Mouse (Mus musculus) embryonic stem cell, embryonic (primary cell): ENCODE measurements around the gene Sytl3.

Source experiments
- CTCF ChIA-PET, 4 experiments: fragments of 300-600 bp in 2 of 4; fragments of 350-600 bp in 2 of 4; sonication (Branson Sonifier 250); formaldehyde crosslinking; loops; one replicate each; lab custom pipeline; 2022; ENCODE audit warnings: inconsistent platforms in 2 of 4; lab: Charles Lee
- POLR2A ChIA-PET, 4 experiments: fragments of 300-600 bp in 2 of 4; fragments of 350-600 bp in 2 of 4; sonication (Branson Sonifier 250); formaldehyde crosslinking; loops; one replicate each; lab custom pipeline; 2022; ENCODE audit warnings: antibody characterized with exemption in 4 of 4, inconsistent platforms in 1 of 4; lab: Charles Lee

Sytl3 gene

GRCm38 (mm10) chr17:6765886-6766285, 107.0 kb downstream of the Sytl3 start:
- CTCF ChIA-PET, result no interaction called here
- POLR2A ChIA-PET, result interaction anchor here in 3 of 4 experiments (0.6 to 5.6 kb wide), 22 partner anchors 8 to 404 kb away, joined by 3 to 36 read pairs (median 6); partner anchors contain the start of genes Ezr (in 1 of the 3) and Rps6ka2 (in 1 of the 3)

GRCm38 (mm10) chr17:6766823-6767222, 107.9 kb downstream of the Sytl3 start:
- POLR2A ChIA-PET, result interaction anchor here in 2 of 4 experiments (1.0 to 5.6 kb wide), 9 partner anchors 9 to 403 kb away, joined by 3 to 36 read pairs (median 6); partner anchors contain the start of gene Rps6ka2 (in 1 of the 2)
- CTCF ChIA-PET, result no interaction called here

DNA sequence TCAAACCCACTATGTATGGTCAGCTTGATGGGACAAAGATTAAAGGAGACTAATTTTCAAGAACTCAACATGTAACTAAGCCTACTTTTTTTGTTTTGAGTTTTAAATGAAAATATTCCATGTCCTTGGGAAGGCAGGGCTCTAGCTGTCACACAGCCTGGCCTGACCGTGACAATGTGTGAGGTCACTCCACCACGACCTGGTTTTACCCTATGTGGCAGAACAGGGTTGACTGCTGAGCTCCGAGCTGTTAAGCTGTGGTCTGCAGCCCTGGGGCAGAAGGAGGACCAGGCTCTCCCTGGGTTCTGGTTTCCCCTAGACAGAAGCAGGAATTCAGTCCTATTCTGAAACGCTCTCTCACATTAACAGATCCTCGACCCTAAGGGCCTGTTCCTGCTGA, 108.9 kb downstream of the Sytl3 start:
- ChIA-PET POLR2A (interaction anchor here in 2 of 4 experiments (0.6 to 5.6 kb wide), 12 partner anchors 8 to 709 kb away, joined by 3 to 36 read pairs (median 4); partner anchors contain the start of gene Ezr (in 1 of the 2)), CTCF (interaction anchor here in 1 of 4 experiments (0.6 kb wide), 1 partner anchor 21 kb away, joined by 3 read pairs; no protein-coding TSS in a partner anchor)

DNA sequence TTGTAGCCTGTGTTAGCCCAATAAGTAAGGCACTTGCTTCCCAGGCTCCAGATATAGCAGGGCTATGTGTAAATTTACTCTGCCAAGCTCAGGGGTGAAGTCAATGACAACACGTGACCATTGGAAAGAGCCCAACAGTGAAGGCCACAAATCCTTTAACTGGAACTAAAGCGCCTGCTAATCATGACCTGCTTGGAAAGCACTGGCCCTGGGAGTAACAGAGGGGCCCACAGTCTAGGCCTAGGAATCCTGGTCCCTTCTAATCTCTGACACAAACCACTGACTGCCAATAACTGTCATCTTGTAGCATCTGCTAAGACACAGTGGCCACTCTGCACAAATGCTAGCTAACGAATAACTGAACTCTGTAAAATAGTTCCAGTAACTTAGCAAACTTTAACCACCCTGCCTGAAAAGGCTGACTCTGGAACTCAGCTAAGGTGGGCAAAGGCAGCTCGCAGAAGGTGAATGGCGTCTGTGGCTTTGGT, 109.5 kb downstream of the Sytl3 start:
- CTCF ChIA-PET, result interaction anchor here in 2 of 4 experiments (0.5 to 2.0 kb wide), 3 partner anchors 9 to 128 kb away, joined by 3 to 16 read pairs (median 8); no protein-coding TSS in a partner anchor
- POLR2A ChIA-PET, result interaction anchor here in 2 of 4 experiments (0.6 to 5.6 kb wide), 11 partner anchors 9 to 710 kb away, joined by 3 to 36 read pairs (median 4); partner anchors contain the start of gene Ezr (in 1 of the 2)

DNA sequence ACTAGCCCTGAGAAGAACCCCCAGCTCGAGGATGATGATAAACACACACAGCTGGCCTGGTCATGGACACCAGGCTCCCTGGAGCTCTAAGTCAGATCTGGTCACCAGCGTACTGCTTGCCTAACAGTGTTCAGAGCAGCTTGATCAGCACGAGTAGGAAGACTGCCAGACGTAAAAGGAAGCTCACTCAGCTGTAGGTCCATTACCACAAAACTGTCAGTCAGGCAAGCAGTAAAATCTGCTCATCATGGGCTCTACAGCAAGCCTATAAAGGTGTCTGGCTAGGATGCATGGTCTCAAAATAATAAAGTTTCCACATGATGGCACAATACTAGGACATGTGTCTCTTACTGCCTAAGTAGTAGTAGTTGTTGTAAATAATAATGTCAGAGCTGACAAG, 110.7 kb downstream of the Sytl3 start:
- POLR2A ChIA-PET, result interaction anchor here in 3 of 4 experiments (0.7 to 5.6 kb wide), 7 partner anchors 8 to 58 kb away, joined by 3 to 36 read pairs (median 4); no protein-coding TSS in a partner anchor
- CTCF ChIA-PET, result interaction anchor here in 2 of 4 experiments (0.6 to 2.0 kb wide), 2 partner anchors 10 to 568 kb away, joined by 3 to 8 read pairs; no protein-coding TSS in a partner anchor

GRCm38 (mm10) chr17:6771661-6772489, 113.0 kb downstream of the Sytl3 start:
- ChIA-PET CTCF (no interaction called here), POLR2A (interaction anchor here in 3 of 4 experiments (1.0 to 3.3 kb wide), 14 partner anchors 8 to 64 kb away, joined by 3 to 21 read pairs (median 4); partner anchors contain the start of gene Ezr (in 2 of the 3))

DNA sequence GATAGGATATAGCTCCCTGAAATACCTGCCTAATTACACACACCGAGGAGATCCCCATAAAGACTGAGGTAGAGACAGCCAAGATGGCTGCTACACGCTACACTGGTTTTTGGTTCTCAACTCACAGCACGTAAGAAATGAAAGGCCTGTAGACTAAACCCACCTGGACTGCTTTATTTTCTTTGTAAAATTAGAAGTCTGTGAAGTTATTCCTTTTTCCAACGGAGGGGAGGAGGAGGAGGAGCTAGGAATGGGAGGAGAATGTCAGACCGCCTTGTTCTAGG, 113.5 kb downstream of the Sytl3 start:
- ChIA-PET POLR2A (interaction anchor here in 3 of 4 experiments (0.9 to 3.3 kb wide), 15 partner anchors 9 to 63 kb away, joined by 3 to 21 read pairs (median 4); partner anchors contain the start of gene Ezr (in 2 of the 3)), CTCF (no interaction called here)

DNA sequence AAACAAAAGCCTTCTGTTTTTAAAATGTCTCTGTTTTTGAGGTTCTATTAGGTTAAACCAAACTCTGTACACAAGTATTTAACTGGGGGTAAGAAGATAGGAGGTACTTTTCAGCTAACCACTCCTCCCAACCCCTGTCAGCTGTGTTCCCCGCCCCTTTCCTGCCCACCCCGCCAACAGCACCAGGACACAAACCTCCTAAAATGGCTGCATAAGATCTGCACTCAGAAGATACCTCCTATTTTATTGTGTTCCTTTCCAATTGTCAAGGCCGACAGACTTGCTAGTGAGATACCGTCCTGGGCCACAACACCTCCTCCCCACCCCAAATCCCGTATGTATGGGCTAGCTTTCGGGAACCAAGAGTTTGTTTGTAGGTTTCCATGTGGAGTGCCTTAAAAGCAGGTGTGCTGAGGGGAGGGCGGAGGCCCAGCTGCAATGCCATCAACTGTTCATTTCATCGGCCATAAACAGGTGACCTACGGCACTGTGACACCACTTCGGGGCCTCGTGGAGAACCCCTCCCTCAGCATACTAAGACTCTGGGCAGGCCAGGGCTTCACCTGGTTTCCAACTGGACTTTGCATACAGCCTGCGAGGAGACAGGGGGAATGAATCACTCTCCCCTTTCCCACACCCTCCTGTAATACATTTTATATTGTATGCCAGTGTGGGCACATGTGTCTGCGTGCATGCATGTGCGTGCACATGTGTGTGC, 114.5 kb downstream of the Sytl3 start:
- POLR2A ChIA-PET, result interaction anchor here in 3 of 4 experiments (0.7 to 3.3 kb wide), 18 partner anchors 8 to 693 kb away, joined by 3 to 21 read pairs (median 3); partner anchors contain the start of gene Ezr (in 2 of the 3)
- CTCF ChIA-PET, result interaction anchor here in 1 of 4 experiments (1.0 kb wide), 1 partner anchor 14 kb away, joined by 4 read pairs; no protein-coding TSS in a partner anchor

GRCm38 (mm10) chr17:6775221-6775620, 116.3 kb downstream of the Sytl3 start:
- ChIA-PET CTCF (no interaction called here), POLR2A (interaction anchor here in 1 of 4 experiments (0.7 kb wide), 1 partner anchor 117 kb away, joined by 4 read pairs; no protein-coding TSS in a partner anchor)

GRCm38 (mm10) chr17:6775671-6776070, 116.8 kb downstream of the Sytl3 start:
- POLR2A ChIA-PET, result interaction anchor here in 1 of 4 experiments (0.7 kb wide), 1 partner anchor 116 kb away, joined by 4 read pairs; no protein-coding TSS in a partner anchor
- CTCF ChIA-PET, result no interaction called here

GRCm38 (mm10) chr17:6776123-6776522, 117.2 kb downstream of the Sytl3 start:
- POLR2A ChIA-PET, result interaction anchor here in 3 of 4 experiments (0.7 to 5.0 kb wide), 8 partner anchors 8 to 116 kb away, joined by 3 to 36 read pairs (median 7); no protein-coding TSS in a partner anchor
- CTCF ChIA-PET, result no interaction called here

DNA sequence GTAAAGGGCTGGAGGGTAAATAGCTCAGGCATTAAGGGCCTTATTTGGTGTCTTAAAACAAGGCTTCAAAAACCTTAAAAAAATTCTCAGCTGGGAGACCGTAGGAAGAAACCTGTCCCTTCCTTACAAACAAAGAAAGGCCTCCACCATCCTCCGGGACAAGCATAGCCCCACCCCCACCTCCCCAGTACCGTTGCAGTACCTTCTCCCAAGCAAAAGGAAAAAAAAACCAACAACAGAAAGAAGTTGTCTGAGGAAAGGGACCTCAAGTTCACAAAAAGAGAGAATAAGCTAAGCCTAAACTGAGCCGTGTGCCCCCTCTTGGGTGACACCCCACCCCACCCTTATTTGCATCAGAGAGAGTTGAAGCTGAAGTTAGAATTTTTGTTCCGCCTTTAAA, 117.7 kb downstream of the Sytl3 start:
- CTCF ChIA-PET, result no interaction called here

GRCm38 (mm10) chr17:6777061-6777460, 118.2 kb downstream of the Sytl3 start:
- CTCF ChIA-PET, result no interaction called here
- POLR2A ChIA-PET, result interaction anchor here (0.6 to 5.0 kb wide), 15 partner anchors 8 to 115 kb away, joined by 3 to 36 read pairs (median 7); no protein-coding TSS in a partner anchor

More for the DNA sequence above, 117.7 kb downstream of the Sytl3 start:
- POLR2A ChIA-PET, result interaction anchor here (0.6 to 5.0 kb wide), 11 partner anchors 8 to 116 kb away, joined by 3 to 36 read pairs (median 7); no protein-coding TSS in a partner anchor

- POLR2A ChIA-PET, result interaction anchor here (0.7 to 5.0 kb wide), 18 partner anchors 9 to 83 kb away, joined by 3 to 36 read pairs (median 6); no protein-coding TSS in a partner anchor
- CTCF ChIA-PET, result interaction anchor here in 1 of 4 experiments (1.3 kb wide), 1 partner anchor 114 kb away, joined by 3 read pairs; no protein-coding TSS in a partner anchor
Measured at GRCm38 (mm10) chr17:6777629-6778331, 118.9 kb downstream of the Sytl3 start.

- POLR2A ChIA-PET, result interaction anchor here in 3 of 4 experiments (0.6 to 5.0 kb wide), 28 partner anchors 9 to 392 kb away, joined by 3 to 43 read pairs (median 6); partner anchors contain the start of gene Rps6ka2 (in 1 of the 3)
- CTCF ChIA-PET, result interaction anchor here in 2 of 4 experiments (0.7 to 1.3 kb wide), 2 partner anchors 9 to 114 kb away, joined by 3 read pairs; no protein-coding TSS in a partner anchor
Measured at GRCm38 (mm10) chr17:6778332-6778683, 119.4 kb downstream of the Sytl3 start.

GRCm38 (mm10) chr17:6778771-6779509, 120.0 kb downstream of the Sytl3 start:
- POLR2A ChIA-PET, result interaction anchor here in 3 of 4 experiments (0.6 to 5.0 kb wide), 25 partner anchors 9 to 448 kb away, joined by 3 to 43 read pairs (median 6); partner anchors contain the start of gene Rps6ka2 (in 1 of the 3)
- CTCF ChIA-PET, result interaction anchor here in 3 of 4 experiments (0.7 to 1.3 kb wide), 3 partner anchors 10 to 113 kb away, joined by 3 read pairs; no protein-coding TSS in a partner anchor
